Mouse (Mus musculus): Measurements from ENCODE around the gene Zfp275. TPM values are rescaled to one million over a fixed set of nuclear protein-coding genes. Genes with fewer than 3 reads are reported as not detected.

The Zfp275 gene
- total and polyA plus RNA-seq, 3 experiments, result 15.5 to 19.1 (median 17.9) TPM

DNA sequence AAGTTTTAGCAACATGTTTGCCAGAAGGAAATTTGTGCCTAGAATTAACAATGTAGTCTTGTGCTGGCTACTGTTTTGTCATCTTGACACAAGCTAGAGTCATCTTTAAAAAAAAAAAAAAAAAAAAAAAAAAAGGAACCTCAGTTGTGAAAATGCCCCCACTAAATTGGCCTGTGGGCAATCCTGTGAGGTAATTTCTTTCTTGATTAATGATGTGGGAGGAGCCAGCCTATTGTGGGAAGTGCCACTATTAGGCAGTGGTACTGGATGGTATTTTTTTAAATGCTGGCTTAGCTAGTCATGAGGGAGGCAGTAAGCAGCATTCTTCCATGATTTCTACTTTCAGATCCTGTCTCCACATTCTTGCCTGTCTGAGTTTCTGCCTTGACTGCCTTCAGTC, 20.9 kb downstream of the Zfp275 start:
- DNase-seq (ENCODE audit: extremely low read depth), result no peak
- in situ Hi-C loops (cut with MboI; ENCODE audit: low pct_ligation_motif_present, low pct_unique_long_range_greater_than_20kb, low sequenced_read_pairs) (no loop called here), dilution Hi-C loops (cut with MboI; ENCODE audit: extremely low pct_ligation_motif_present, extremely low pct_unique_long_range_greater_than_20kb, low sequenced_read_pairs) (no loop called here)
- Histone ChIP-seq H3K4me3 (replicated peaks in 1 of 3; ENCODE audit: low read depth in 2 of 3, low read length in 2 of 3, poor library complexity in 1 of 3) (no peak overlapping the region), H3K4me1 (ENCODE audit: control insufficient read depth in 1 of 2, insufficient read depth in 2 of 2) (peaks cover 0 to under 1% of the 10 kb centered on the region in 2 experiments; a peak in 2 of 4 replicates), H3K79me2 (replicated peaks; ENCODE audit: control insufficient read depth, extremely low read depth, insufficient read depth, poor library complexity, severe bottlenecking) (no peaks in the 10 kb centered on the region), H3K9me3 (replicated peaks; ENCODE audit: low read length) (no peaks in the 10 kb centered on the region), H3K9ac (ENCODE audit: insufficient read depth, low read depth) (no peak overlapping the region), H3K27me3 (replicated peaks) (no peaks in the 10 kb centered on the region), H3K27ac (ENCODE audit: insufficient read depth, low read depth) (no peak overlapping the region), H3K4me2 (ENCODE audit: insufficient read depth, low read depth, poor library complexity, severe bottlenecking) (no peak overlapping the region), H3K36me3 (replicated peaks in 1 of 2; ENCODE audit: control insufficient read depth in 1 of 2, insufficient read depth in 1 of 2, low read length in 1 of 2) (peaks cover 3 to 22% of the 10 kb centered on the region in 2 experiments)
- TF ChIP-seq NRF1 (IDR thresholded peaks at IDR 0.05; ENCODE audit: low read depth, low read length), result no peak
- no peak for TF ChIP-seq E2F4 (IDR thresholded peaks at IDR 0.05; ENCODE audit: insufficient replicate concordance, low read depth, low read length)
- no peak for TF ChIP-seq JUND (conservative IDR thresholded peaks at IDR 0.05; ENCODE audit: low read depth, low read length)
- no peak for TF ChIP-seq MAFK (IDR thresholded peaks at IDR 0.05; ENCODE audit: insufficient replicate concordance, low read length)
- TF ChIP-seq BHLHE40 (IDR thresholded peaks at IDR 0.05; ENCODE audit: low read depth, low read length), result no peak
- TF ChIP-seq CTCF (conservative IDR thresholded peaks at IDR 0.05 in 1 of 2, IDR thresholded peaks at IDR 0.05 in 1 of 2; ENCODE audit: low read depth in 2 of 2, low read length in 2 of 2), result no peak
- no peak for TF ChIP-seq CHD2 (IDR thresholded peaks at IDR 0.05; ENCODE audit: low read length)

DNA sequence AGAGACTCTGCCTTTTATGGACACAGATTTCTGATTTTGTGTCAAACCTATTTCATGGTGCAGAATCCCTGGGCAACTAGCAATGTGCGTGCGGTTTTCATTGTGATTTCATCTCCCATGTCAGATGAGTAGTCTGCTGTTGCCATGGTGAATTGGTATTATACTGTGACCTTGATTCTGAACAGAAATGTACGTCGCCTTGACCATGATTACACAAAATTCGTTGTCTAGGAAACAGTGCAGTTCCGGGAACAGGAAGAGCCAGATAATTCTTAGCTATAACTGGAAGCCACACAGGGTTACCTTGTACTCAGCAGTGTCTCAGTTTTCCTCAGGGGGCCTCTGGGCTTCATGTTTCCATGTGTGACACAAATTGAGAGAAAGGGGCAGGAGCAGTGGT, 42.0 kb downstream of the Zfp275 start:
- H3K79me2 ChIP-seq (replicated peaks; ENCODE audit: control insufficient read depth, extremely low read depth, insufficient read depth, poor library complexity, severe bottlenecking), result no peaks in the 10 kb centered on the region
- no peaks in the 10 kb centered on the region for H3K27me3 ChIP-seq (replicated peaks)
- no peaks in the 10 kb centered on the region for H3K9me3 ChIP-seq (replicated peaks; ENCODE audit: low read length)
- H3K4me1 ChIP-seq (ENCODE audit: control insufficient read depth in 1 of 2, insufficient read depth in 2 of 2), result no peaks in the 10 kb centered on the region
- no peak overlapping the region for H3K4me3 ChIP-seq (replicated peaks in 1 of 3; ENCODE audit: low read depth in 2 of 3, low read length in 2 of 3, poor library complexity in 1 of 3)
- no peak overlapping the region for H3K9ac ChIP-seq (ENCODE audit: insufficient read depth, low read depth)
- in situ Hi-C loops (cut with MboI; ENCODE audit: low pct_ligation_motif_present, low pct_unique_long_range_greater_than_20kb, low sequenced_read_pairs), result no loop called here
- dilution Hi-C loops (cut with MboI; ENCODE audit: extremely low pct_ligation_motif_present, extremely low pct_unique_long_range_greater_than_20kb, low sequenced_read_pairs), result no loop called here
- TF ChIP-seq ZNF384 (IDR thresholded peaks at IDR 0.05; ENCODE audit: low read depth, low read length) (no peak), IRF4 (IDR thresholded peaks at IDR 0.05; ENCODE audit: low read depth, low read length) (no peak), SMC3 (IDR thresholded peaks at IDR 0.05; ENCODE audit: low read depth, low read length) (no peak), KAT2A (IDR thresholded peaks at IDR 0.05; ENCODE audit: insufficient replicate concordance, low read length) (no peak), MYC (IDR thresholded peaks at IDR 0.05; ENCODE audit: low read depth, low read length) (no peak), RAD21 (IDR thresholded peaks at IDR 0.05; ENCODE audit: low read depth, low read length) (no peak), MEF2A (IDR thresholded peaks at IDR 0.05; ENCODE audit: borderline replicate concordance, low read depth, low read length) (no peak), ZC3H11A (IDR thresholded peaks at IDR 0.05; ENCODE audit: low read depth, low read length) (no peak), ZMIZ1 (IDR thresholded peaks at IDR 0.05; ENCODE audit: low read depth, low read length) (no peak), MAFK (IDR thresholded peaks at IDR 0.05; ENCODE audit: insufficient replicate concordance, low read length) (no peak), EP300 (IDR thresholded peaks at IDR 0.05; ENCODE audit: low read length) (no peak), JUND (conservative IDR thresholded peaks at IDR 0.05; ENCODE audit: low read depth, low read length) (no peak), ETS1 (conservative IDR thresholded peaks at IDR 0.05; ENCODE audit: low read depth, low read length) (no peak), UBTF (IDR thresholded peaks at IDR 0.05; ENCODE audit: low read depth, low read length) (no peak)
- no peak overlapping the region for H3K27ac ChIP-seq (ENCODE audit: insufficient read depth, low read depth)
- DNase-seq (ENCODE audit: extremely low read depth), result no peak
- no peak overlapping the region for H3K4me2 ChIP-seq (ENCODE audit: insufficient read depth, low read depth, poor library complexity, severe bottlenecking)
- H3K36me3 ChIP-seq (replicated peaks in 1 of 2; ENCODE audit: control insufficient read depth in 1 of 2, insufficient read depth in 1 of 2, low read length in 1 of 2), result no peaks in the 10 kb centered on the region
